Mouse (Mus musculus) heart, adult 2 months (tissue): ENCODE measurements at regions not wholly inside any gene's neighbourhood (a gene's known extent, or its start where the extent isn't known, plus 50 kb on each side); places are given as distances from the start of the nearest gene placed in this dataset.

Experiments
- DNase-seq, 2 experiments: peaks; one replicate each; pipeline ENCODE4 v3.0.0; 2021
- H3K27ac ChIP-seq: fragments of 200-600 bp; 2 replicates; pipeline ENCODE4 v1.8.1; 2022
- H3K27me3 ChIP-seq: fragments of 200-500 bp; 2 replicates; pipeline ENCODE4 v1.6.1; 2012; ENCODE audit warnings: mild to moderate bottlenecking, low read length, inconsistent platforms, mixed read lengths; ENCODE audit not compliant: control insufficient read depth, insufficient read depth
- H3K36me3 ChIP-seq: fragments of 200-500 bp; 2 replicates; pipeline ENCODE4 v1.6.1; 2012; ENCODE audit warnings: low read length, inconsistent platforms; ENCODE audit not compliant: control insufficient read depth, insufficient read depth
- H3K4me1 ChIP-seq: fragments of 200-500 bp; 2 replicates; pipeline ENCODE4 v1.6.1; 2011; ENCODE audit warnings: low read length; ENCODE audit not compliant: control insufficient read depth, insufficient read depth
- H3K4me3 ChIP-seq: fragments of 200-600 bp; 2 replicates; pipeline ENCODE4 v1.8.1; 2022
- H3K79me2 ChIP-seq: fragments of 200-500 bp; replicated peaks from 2 replicates; pipeline ENCODE4 v1.6.1; 2012; ENCODE audit warnings: mild to moderate bottlenecking, inconsistent platforms, low read length, moderate library complexity, mixed read lengths; ENCODE audit not compliant: control insufficient read depth, insufficient read depth
- H3K9ac ChIP-seq: fragments of 200-500 bp; 2 replicates; pipeline ENCODE4 v1.6.1; 2012; ENCODE audit warnings: low read depth, mild to moderate bottlenecking, control low read depth, inconsistent platforms, low read length, mixed read lengths
- CTCF ChIP-seq: fragments of 200-600 bp; IDR thresholded peaks from 2 replicates; pipeline ENCODE4 v1.8.1; 2022; ENCODE audit warnings: antibody characterized with exemption, mild to moderate bottlenecking, moderate library complexity
- EP300 ChIP-seq: fragments of 200-500 bp; IDR thresholded peaks from 2 replicates; pipeline ENCODE4 v1.6.1; 2011; ENCODE audit warnings: low read depth, low read length, control low read depth; ENCODE audit not compliant: insufficient read depth
- POLR2A ChIP-seq: fragments of 200-500 bp; IDR thresholded peaks from 2 replicates; pipeline ENCODE4 v1.6.1; 2011; ENCODE audit warnings: mild to moderate bottlenecking, low read depth, low read length, control low read depth; ENCODE audit not compliant: insufficient read depth
- WGBS: fragments of 180-500 bp; shearing (Covaris S2); methylation state at CpG from one replicate; pipeline ENCODE4 v1.1.7; 2018; 5-methylcytosine and 5-hydroxymethylcytosine counted together
- intact Hi-C: fragments of 180-260 bp; cut with DNase I; formaldehyde crosslinking; loops from one replicate; pipeline ENCODE4 v1.15.1; 2025

GRCm38 (mm10) chr12:27160063-27160686, 182.2 kb downstream of the Sox11 start:
- 62% methylated on average over 18 of the region's 18 CpGs for WGBS
- TF ChIP-seq CTCF, result no peak
- TF ChIP-seq EP300, result no peak
- TF ChIP-seq POLR2A, result no peak

GRCm38 (mm10) chr12:27159416-27160062, 182.8 kb downstream of the Sox11 start:
- intact Hi-C loops, result no loop called here
- TF ChIP-seq EP300, result no peak
- no peak for TF ChIP-seq CTCF
- TF ChIP-seq POLR2A, result no peak
- Histone ChIP-seq H3K4me3 (no peak overlapping the region), H3K9ac (no peak overlapping the region), H3K27ac (no peak overlapping the region), H3K36me3 (no peaks in the 10 kb centered on the region), H3K4me1 (no peaks in the 10 kb centered on the region), H3K79me2 (no peaks in the 10 kb centered on the region), H3K27me3 (no peaks in the 10 kb centered on the region)
- whole genome bisulfite sequencing, result 76% methylated on average over 8 of the region's 8 CpGs
- no peak for DNase-seq

More at GRCm38 (mm10) chr12:27160063-27160686, 182.2 kb downstream of the Sox11 start:
- no peaks in the 10 kb centered on the region for H3K36me3 ChIP-seq
- H3K4me1 ChIP-seq, result no peaks in the 10 kb centered on the region
- no peak overlapping the region for H3K4me3 ChIP-seq
- H3K27me3 ChIP-seq, result no peaks in the 10 kb centered on the region
- H3K79me2 ChIP-seq, result no peaks in the 10 kb centered on the region
- no peak overlapping the region for H3K27ac ChIP-seq
- intact Hi-C loops, result no loop called here
- DNase-seq, result no peak
- no peak overlapping the region for H3K9ac ChIP-seq

GRCm38 (mm10) chr12:27150871-27151853, 191.2 kb downstream of the Sox11 start:
- Histone ChIP-seq H3K36me3 (no peaks in the 10 kb centered on the region), H3K27ac (no peak overlapping the region), H3K9ac (no peak overlapping the region), H3K4me1 (no peaks in the 10 kb centered on the region), H3K79me2 (no peaks in the 10 kb centered on the region), H3K27me3 (no peaks in the 10 kb centered on the region), H3K4me3 (no peak overlapping the region)
- 63% methylated on average over 13 of the region's 13 CpGs for WGBS
- TF ChIP-seq POLR2A, result no peak
- DNase-seq, result no peak
- intact Hi-C loops, result no loop called here

GRCm38 (mm10) chr12:27143310-27143709, 199.1 kb downstream of the Sox11 start:
- H3K36me3 ChIP-seq, result no peaks in the 10 kb centered on the region
- H3K4me3 ChIP-seq, result no peak overlapping the region
- intact Hi-C loops, result no loop called here
- H3K27ac ChIP-seq, result no peak overlapping the region
- no peaks in the 10 kb centered on the region for H3K4me1 ChIP-seq
- H3K79me2 ChIP-seq, result no peaks in the 10 kb centered on the region
- no peak overlapping the region for H3K9ac ChIP-seq
- no peak for DNase-seq
- WGBS, result 78% methylated on average over 8 of the region's 8 CpGs
- TF ChIP-seq POLR2A (no peak), EP300 (no peak), CTCF (no peak)
- no peaks in the 10 kb centered on the region for H3K27me3 ChIP-seq

GRCm38 (mm10) chr12:27140335-27140702, 202.1 kb downstream of the Sox11 start:
- intact Hi-C loops, result no loop called here
- 44% methylated on average over 5 of the region's 5 CpGs for WGBS

More at GRCm38 (mm10) chr12:27140335-27140702, 202.1 kb downstream of the Sox11 start:
- no peaks in the 10 kb centered on the region for H3K36me3 ChIP-seq
- H3K4me1 ChIP-seq, result no peaks in the 10 kb centered on the region
- no peaks in the 10 kb centered on the region for H3K79me2 ChIP-seq
- H3K27ac ChIP-seq, result no peak overlapping the region
- TF ChIP-seq POLR2A (no peak), EP300 (no peak), CTCF (no peak)
- no peak overlapping the region for H3K4me3 ChIP-seq
- H3K27me3 ChIP-seq, result no peaks in the 10 kb centered on the region
- no peak overlapping the region for H3K9ac ChIP-seq
- no peak for DNase-seq
